Mouse (Mus musculus) kidney, adult 11 months (tissue): ENCODE data around the gene Gm17026.
"Not testable (repeated sequence)": the region's sequence is repeated elsewhere in the genome, so short reads cannot be mapped to it uniquely, and the experiment has no call there.

Source experiments
- DNase-seq: peaks from one replicate; pipeline ENCODE4 v3.0.0; 2022

Gm17026 gene

GRCm38 (mm10) chr14:42259948-42260347, at the start of gene Gm17026:
Gm17026 (minus strand) TSS chr14:42260048.
- not testable (repeated sequence) for DNase-seq

- not testable (repeated sequence) for DNase-seq
Observed at GRCm38 (mm10) chr14:42297258-42297657, 37.4 kb upstream of the Gm17026 start, which contains the start of gene Gm9611. Gm9611 (minus strand) TSS chr14:42297358.

GRCm38 (mm10) chr14:42216766-42217537, 42.9 kb downstream of the Gm17026 start:
- DNase-seq = not testable (repeated sequence)
